Mouse (Mus musculus): ENCODE measurements around the gene Ubr3.

GRCm38 (mm10) chr2:69936331-69936730 is 39.3 kb downstream of the Ubr3 start:
- TF ChIP-seq CTCF (IDR thresholded peaks at IDR 0.05; ENCODE audit: low read depth) (no peak), EP300 (IDR thresholded peaks at IDR 0.05; ENCODE audit: low read depth) (no peak)
